Mouse (Mus musculus) G1E-ER4 (cell line): ENCODE data around the gene Stk4. TPM values are rescaled to one million over a fixed set of nuclear protein-coding genes. Genes with fewer than 3 reads are reported as not detected.

Source experiments
- GATA1 ChIP-seq: IDR thresholded peaks from one replicate; pipeline ENCODE4 v1.8.0; 2012; ENCODE audit warnings: low read length, inconsistent platforms
- polyA plus RNA-seq: library from polyadenylated mRNA; stranded (reverse); fragments of >175 nt; gene quantifications from 2 replicates; pipeline ENCODE4 v1.2.3, GENCODE M21; 2012

Stk4 gene
- polyA plus RNA-seq, 1 experiment = 38.3 TPM

DNA sequence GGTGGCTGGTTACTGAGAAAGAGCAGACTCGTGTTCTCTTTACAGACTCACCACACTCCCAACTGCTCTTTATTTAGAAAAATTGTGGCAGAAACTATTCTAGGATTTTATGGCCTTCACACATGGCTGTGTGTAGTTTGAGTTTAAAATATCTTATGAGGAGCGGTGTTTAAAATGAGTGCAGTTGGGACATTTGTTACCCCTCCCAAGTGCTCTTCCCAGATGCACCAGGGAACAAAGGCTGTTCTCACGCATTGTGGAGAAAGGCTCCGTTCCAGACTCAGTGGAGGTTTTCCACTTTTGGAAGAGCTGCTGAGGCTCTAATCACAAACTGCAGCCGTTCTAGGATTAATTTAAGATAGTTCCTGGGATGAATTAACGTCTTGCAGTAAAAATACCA, 67.6 kb downstream of the Stk4 start:
- TF ChIP-seq GATA1 = no peak

DNA sequence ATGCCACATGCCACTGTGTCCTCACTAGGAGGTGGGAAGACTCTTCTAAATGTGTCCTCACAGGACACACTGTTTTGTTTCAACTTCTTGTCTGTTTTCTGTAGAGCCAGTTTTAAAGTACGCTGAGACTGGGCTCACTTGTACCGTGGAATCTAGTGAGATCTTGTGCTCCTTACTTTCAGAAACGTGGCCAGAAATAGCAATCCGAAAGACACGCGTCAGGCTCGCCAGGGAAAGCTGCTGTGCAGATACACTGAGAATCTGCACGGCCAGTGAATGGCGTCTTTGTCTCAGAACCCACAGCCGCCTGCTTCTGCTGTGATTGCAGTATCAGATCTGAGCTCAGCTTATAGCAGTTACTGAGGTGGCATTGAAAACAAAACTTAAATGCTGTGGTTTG, 71.9 kb downstream of the Stk4 start:
- TF ChIP-seq GATA1 = no peak

DNA sequence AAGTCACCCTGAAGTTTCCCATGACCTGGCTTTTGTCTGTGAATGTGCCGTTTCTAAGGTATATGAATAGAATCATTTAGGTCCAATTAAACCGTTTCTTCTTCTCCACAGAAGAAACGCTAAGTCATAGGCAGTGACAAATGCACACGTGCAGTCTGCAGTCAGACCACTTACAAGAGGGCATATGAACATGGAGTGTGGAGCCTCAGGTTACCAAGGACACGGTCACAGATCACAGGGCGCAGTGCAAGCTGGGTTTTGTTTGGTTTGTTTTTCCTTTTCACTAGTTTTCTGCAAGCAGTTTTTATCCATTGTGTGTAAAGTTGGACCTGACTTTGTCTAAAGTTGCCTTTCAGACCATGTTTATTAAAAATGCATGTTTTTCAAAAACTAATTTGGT, 73.9 kb downstream of the Stk4 start:
- TF ChIP-seq GATA1 = no peak

- no peak for TF ChIP-seq GATA1
Measured at GRCm38 (mm10) chr2:164144541-164144940, 74.4 kb downstream of the Stk4 start.

- TF ChIP-seq GATA1 = no peak
Measured at GRCm38 (mm10) chr2:164146556-164146955, 76.4 kb downstream of the Stk4 start.

DNA sequence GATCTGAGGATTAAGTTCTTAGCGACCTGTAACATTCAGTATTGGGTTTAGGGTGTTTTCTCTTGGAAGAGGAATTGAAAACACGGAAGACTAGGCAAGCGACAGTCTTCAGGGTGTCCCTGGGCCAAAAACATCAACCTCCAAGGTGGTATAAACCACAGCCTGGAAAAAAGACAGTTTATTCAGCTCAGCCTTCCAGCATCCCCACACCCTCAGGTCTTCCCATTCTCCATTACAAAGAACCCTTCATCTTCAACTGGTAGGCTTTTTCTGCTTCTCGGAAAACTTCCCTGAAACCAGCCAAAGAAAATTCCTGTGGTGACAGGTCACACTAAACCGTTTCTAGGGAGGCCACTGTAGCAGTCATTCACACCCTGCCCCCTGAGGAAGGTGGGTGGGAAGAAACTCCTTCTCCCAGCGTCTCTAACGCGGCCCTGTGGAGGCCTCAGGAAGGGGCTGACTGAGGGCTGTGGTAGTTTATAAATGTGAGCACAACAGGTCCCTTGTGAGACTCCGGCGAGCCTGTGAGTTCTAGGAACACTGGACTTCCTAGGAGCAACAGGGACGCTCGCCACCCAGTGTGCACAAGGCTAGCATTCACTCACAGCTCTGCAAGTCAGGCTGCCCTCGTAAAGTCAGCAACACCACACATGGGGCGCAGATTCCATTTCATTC, 80.1 kb downstream of the Stk4 start:
- TF ChIP-seq GATA1 = no peak

DNA sequence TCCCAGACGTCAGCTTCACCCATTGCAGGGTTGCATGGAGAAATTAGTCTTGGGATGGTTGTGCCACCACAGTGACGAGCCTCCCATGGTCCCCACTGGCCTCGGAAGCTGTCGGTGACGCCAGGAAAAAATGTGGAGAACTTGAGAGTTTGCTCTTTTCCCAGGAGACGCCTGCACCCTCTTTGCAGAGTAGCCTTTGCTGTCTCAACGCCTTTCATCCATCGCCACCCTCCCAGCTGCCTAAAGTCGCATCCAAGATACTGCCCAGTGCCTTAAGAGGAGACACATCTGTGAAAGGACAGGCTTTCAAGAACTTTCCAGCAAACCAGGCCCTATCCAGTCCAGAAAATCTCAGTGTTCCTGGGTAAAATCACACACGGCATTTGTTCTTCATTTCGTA, 82.2 kb downstream of the Stk4 start:
- no peak for TF ChIP-seq GATA1

GRCm38 (mm10) chr2:164154007-164154406, 83.9 kb downstream of the Stk4 start:
- TF ChIP-seq GATA1 = no peak

- TF ChIP-seq GATA1 = no peak
Measured at GRCm38 (mm10) chr2:164156158-164156557, 86.0 kb downstream of the Stk4 start.

DNA sequence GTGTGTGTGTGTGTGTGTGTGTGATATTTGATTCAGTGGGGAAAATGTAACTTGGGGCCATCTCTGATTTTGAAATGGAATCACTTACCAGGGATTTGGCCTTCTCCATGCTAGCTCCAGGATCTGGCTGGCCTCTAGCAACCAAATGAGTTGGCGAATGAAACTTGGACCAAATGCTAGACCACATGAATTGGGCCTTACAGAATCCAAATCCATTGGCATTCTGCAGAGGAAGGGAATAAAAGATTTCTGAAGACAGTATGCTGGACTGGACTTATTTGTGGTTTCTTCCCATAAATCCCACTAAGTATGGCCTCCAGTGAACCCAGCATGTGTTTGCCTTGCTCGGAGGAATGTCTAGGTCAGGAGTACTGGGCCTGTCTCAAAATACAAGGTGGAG, 88.7 kb downstream of the Stk4 start:
- TF ChIP-seq GATA1 = no peak

DNA sequence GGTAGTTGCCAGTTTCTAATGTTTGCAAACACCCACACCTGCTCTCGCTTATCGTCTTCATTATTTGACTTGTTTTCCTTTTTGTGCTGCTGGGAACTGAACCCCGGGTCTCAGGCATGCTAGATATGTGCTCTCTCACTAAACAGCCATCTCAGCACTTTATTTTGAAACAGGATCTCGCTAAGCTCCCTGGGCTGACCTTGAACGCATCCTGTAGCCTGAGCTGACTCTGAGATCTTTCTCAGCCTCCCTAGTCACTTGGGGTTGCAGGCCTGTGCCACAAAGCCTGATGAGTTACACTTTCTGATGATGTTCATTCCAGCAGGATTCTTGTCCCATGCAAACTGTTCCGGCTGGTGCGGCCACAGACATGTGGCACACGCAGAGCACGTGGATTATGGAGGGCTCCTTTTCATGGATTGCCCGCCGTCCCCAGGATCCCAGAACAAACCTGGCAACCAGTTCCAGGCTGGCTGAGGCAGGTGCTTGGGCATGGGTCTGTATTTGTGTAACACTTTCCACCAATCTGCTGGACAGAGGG, 91.5 kb downstream of the Stk4 start:
- no peak for TF ChIP-seq GATA1

- TF ChIP-seq GATA1 = no peak
Measured at GRCm38 (mm10) chr2:164164941-164165340, 94.8 kb downstream of the Stk4 start.

GRCm38 (mm10) chr2:164167752-164168570, 97.8 kb downstream of the Stk4 start:
- no peak for TF ChIP-seq GATA1

DNA sequence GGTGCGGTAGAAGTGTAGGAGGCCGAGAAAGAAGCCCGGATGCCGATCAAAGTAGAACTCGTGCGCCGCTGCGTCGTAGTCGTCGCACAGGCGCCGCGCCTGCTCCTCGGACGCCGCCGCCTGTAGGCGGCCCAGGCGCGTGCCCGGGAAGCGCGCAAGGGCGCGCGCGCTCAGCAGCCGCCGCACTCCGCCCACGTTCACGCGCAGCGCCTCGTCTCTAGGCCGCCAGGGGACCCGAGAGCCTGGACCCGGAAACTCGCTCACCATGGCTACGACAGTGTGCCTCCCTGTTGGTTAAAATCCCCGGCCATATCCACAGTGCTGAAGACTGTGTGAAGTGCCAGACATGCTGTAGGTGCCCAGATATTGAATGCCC, 98.4 kb downstream of the Stk4 start:
- TF ChIP-seq GATA1 = no peak

DNA sequence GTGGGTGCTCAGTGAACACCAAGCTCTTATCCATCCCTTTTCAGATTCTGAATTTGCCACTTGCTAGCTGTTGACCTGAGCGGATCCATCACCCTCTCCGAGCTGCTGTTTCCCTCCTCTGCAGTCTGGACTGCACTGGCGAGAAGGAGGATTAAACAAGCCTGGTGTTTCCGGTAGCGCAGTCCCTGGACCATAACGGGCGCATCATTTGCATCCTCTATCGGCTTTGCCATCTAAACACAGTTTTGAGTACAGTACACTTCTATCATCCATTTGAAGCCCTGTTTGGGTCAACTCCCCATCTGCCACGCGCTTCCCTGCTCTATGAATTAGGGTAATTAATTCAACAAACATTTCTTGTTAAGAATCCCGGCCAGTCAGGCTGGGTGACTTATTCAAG, 100.2 kb downstream of the Stk4 start:
- TF ChIP-seq GATA1 = no peak

- no peak for TF ChIP-seq GATA1
Measured at GRCm38 (mm10) chr2:164170902-164171301, 100.8 kb downstream of the Stk4 start, which contains the start of gene Kcns1. TSS of gene Kcns1 (minus strand) at chr2:164171113.

- no peak for TF ChIP-seq GATA1
Measured at GRCm38 (mm10) chr2:164173394-164173793, 103.3 kb downstream of the Stk4 start.
